ENCODE assay signal across 23 mouse cellular contexts in the genomic region with DNA sequence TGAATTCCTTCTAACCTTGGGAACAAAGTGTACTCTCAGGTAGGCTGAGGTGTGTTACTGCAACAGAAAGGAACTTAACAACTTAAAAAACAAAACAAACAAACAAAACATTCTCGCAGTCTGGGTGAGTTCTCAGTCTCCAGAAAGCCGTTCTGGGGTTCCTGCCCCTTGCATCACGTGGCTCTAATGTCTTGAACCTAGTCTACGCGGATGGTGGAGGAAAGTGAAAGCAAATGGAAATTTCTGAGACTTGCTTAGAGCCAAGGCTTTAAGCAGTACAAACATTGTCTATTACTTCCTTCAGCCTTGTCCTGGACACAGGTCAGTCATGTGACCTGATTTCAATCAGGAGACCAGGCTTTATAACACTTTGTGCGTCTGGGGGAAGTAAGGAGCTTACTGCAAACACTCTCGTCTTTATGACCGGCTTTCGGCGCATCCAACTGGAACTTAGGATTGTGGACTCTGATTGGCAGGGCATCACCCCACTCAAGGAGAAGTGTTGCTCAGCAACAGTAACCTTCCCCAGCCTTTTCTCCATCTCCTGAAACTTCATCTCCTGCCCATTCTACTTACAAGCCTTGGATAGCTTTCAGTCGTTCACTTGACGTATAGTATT.
"Had no signal": no experiment of that assay in that cellular context is flagged by ENCODE, and none has a peak within 500 bp of the region (broad histone marks: within the 10 kb centered on the region; RNA-seq: fewer than 3 reads in every experiment).

No protein-coding gene starts in this region.

- DNase-seq: kidney, adult 18-20 months; kidney, adult 9 months; kidney, postnatal 14 days; kidney, postnatal 4 days; layer of hippocampus, adult 9-11 months; liver; lung, adult 18-20 months; lung, postnatal 10 days; lung, postnatal 36 days; retina, postnatal 1 day; right cerebral cortex, postnatal 25 days; thymus, adult 18-20 months; thymus, postnatal 36 days had no signal

- H3K27me3 ChIP-seq: limb, embryonic 13.5 days; liver, embryonic 12.5 days; liver, embryonic 15.5 days; lung, embryonic 15.5 days; megakaryocyte, embryonic 14.5 days; midbrain, embryonic 13.5 days had no signal

- H3K4me3 ChIP-seq: layer of hippocampus, adult 2 months; limb, embryonic 10.5 days; limb, embryonic 13.5 days; liver, embryonic 12.5 days; liver, embryonic 15.5 days; lung, embryonic 15.5 days; megakaryocyte, embryonic 14.5 days; midbrain, embryonic 10.5 days; midbrain, embryonic 13.5 days had no signal

- H3K4me1 ChIP-seq: limb, embryonic 10.5 days; limb, embryonic 13.5 days; liver, embryonic 12.5 days; liver, embryonic 15.5 days; lung, embryonic 15.5 days; megakaryocyte, embryonic 14.5 days had no signal

- H3K36me3 ChIP-seq: limb, embryonic 10.5 days; limb, embryonic 13.5 days; liver, embryonic 12.5 days; liver, embryonic 15.5 days; lung, embryonic 15.5 days; midbrain, embryonic 10.5 days; midbrain, embryonic 13.5 days had no signal

- H3K27ac ChIP-seq: layer of hippocampus, adult 2 months; limb, embryonic 10.5 days; limb, embryonic 13.5 days; liver, embryonic 12.5 days; liver, embryonic 15.5 days; lung, embryonic 15.5 days; midbrain, embryonic 10.5 days; midbrain, embryonic 13.5 days had no signal

- ATAC-seq: liver, embryonic 12.5 days; midbrain, embryonic 13.5 days; midbrain, embryonic 16.5 days had no signal
